Mouse (Mus musculus): ENCODE results near the gene Ank3.

The Ank3 gene

DNA sequence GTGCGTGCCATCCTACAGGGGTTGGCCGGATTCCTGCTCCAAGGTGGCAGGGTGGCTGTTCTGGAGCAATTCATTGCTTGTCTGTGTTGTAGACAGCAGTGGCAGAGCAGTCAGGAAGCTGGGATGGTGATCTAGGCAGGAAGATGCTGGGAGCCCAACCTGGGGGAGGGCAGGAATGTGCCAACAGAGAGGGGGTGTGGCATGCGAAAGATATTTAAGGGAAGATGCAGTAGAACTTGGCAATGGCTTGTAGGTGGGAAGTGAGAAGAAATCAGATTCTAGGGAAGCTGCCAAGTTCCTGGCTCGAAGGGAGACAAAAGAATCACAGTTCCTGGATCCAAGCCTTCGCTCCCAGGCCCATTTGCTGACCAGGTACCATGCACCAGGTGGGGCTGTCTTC is 312.2 kb downstream of the Ank3 start:
- peak; percentile 96 for DNase-seq (ENCODE audit: low read depth, low spot score)

DNA sequence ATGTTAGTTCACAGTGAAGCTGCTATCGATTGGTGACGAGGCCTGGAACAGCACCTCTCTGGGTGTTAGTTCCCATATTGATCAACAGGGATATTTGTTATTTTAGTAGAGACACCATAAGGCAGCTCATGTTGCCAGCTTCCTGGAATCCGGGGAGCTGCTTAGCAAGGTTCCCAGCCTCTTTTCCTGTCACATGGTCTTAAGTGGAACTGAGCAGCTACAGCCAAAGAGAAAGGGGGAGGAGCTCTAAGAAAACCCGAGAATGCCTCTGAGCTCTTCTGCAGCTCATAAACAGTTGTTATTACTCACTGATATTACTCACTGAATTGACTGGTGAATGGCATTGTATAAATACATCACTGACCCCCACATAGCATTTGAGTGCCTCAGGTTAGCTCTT is 318.3 kb downstream of the Ank3 start:
- peak; percentile 66 for DNase-seq (ENCODE audit: low read depth, low spot score)

DNA sequence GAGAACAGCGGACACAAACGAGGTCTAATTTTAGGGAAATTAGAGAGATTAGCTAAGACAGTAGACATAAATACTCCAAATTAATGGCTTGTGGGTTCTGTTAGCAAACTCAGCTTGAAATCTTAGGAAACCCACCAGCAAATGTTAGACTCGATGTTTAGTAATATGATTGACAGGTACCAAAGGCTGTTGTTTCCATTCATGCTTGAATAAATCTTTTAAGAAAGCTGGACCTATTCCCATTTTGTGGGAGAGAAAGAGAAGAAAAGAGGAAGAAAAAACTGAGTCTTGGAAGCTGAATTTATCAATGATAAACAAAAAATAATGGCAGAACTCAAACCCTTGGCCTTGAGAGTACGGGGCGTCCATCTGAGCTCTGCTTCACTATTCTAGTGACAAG is 320.8 kb downstream of the Ank3 start:
- no peak for DNase-seq (ENCODE audit: low read depth, low spot score)

DNA sequence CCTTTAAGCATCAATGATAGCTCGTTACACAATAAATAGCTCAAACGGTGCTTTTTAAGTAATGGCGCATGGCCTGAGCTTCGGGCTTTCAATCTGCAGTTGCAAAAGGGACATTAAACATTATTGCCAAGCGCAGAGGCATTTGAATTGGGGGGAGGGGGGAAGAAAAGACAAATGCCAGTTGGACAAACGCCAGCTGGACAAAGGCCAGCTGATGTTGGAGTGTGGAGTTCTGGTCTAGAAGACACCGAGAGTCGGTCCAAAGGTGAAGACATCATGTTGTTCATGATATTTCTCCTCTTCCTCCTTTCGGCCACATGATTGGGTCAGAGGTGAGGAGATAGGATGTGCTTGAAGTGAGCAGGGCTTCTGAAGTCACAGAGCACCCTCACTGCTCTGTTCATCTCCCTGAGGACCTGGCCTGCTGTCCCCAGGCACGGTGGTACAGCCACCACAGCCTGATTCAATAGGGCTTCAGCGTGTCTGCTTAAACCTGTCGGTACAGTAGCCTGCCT is 321.4 kb downstream of the Ank3 start:
- peak; percentile 47 for DNase-seq (ENCODE audit: low read depth, low spot score)

DNA sequence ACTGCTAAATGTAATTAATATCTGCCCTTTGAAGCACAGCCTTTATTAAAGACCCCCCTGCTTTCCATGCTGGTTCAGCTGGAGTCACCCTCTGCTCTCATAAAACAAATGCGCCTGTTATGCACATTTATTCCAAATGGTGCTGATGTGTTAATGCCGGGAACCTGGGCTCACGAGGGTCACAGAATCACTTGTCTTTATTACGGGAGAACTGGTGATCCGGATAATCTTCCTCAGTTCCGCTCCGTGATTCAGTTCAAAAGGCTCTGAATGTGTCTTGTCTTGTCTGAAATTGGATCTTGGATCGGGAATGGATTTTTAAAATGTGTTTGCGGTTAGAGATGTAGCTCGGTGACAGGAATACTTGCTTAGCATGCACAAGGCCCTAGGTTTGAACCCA is 321.9 kb downstream of the Ank3 start:
- DNase-seq (ENCODE audit: low read depth, low spot score): no peak

DNA sequence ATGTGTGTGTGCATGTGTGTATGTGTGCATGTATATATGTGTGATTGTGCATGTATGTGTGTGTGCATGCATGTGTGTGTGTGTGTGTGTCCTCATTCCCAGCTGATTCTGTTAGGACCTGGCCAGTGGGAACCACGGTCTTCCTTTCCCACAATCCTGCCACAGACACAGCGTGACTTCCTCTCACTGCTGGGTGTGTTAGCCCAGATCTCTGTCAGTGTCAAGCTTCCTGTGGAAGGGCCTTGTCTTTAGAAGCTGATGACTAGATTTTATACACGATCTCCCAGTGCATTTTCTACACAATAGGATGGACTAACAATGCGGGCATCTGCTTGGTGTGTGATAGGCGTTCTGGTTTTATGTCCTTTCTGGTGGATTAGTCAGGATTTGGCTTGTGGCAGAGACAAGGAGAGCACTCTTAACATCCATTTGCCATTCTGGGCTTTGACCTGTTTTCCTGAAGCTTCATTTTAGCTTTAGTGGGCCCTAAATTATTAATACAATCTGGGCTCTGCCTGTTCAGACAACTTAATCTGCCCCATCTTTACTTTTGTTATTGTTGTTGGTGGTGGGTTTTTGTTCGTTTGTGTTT is 322.4 kb downstream of the Ank3 start:
- peak; percentile 77 for DNase-seq (ENCODE audit: low read depth, low spot score)

DNA sequence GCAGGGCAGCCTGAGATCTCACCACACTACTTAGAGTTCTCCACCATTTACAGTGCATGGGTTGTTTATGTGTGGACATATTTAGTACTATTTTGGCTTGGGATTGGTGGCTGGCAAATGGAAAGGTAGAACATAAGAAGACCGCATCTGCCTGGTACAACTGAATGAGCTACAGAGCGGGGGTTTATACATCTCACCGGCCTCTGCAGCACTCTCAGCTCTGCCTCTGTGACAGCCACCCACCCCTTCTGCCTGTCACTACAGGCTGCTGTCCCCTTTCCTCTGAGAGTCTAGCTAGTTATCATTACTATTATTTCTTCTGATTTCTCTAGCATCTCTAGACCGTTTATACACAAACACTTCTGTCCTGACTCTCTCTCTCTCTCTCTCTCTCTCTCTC is 325.6 kb downstream of the Ank3 start:
- peak; percentile 65 for DNase-seq (ENCODE audit: low read depth, low spot score)

DNA sequence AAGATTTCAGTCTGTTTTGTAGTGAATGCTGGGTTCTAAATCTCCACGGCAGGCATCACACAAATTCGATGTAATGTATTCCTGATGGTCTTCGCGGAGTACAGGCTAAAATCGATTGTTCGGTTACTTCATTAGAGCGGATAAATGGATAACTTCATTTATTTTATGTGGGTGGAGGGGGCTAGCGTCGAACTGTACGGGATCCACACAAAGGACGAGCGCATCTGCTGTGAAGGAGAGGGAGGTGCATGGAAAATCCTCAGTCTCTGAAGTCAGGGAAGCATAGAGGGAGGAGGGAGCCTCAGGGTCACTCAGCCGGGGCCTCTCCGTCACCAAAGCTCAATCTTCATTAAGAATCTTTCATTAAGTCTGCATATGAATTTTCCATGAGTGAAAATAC is 326.5 kb downstream of the Ank3 start:
- DNase-seq (ENCODE audit: low read depth, low spot score): no peak

DNA sequence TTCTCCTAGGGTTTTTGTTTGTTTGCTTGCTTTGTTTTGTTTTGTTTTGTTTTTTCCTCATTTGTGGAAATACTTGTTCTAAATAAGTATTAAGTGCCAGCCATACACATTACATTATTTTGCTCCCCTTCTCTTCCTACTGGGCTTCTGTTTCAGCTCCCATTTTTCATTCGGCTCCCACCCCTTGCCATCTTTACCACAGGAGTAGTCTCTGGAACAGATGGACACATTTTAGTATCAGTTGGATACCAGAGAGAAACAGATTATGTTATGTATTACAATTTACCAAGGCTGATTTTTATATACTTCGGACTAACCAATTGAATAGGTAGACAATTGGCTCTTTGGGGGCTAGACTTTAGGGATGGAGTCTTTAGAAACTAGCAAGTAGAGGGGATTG is 327.7 kb downstream of the Ank3 start:
- DNase-seq (ENCODE audit: low read depth, low spot score): peak; percentile 72

DNA sequence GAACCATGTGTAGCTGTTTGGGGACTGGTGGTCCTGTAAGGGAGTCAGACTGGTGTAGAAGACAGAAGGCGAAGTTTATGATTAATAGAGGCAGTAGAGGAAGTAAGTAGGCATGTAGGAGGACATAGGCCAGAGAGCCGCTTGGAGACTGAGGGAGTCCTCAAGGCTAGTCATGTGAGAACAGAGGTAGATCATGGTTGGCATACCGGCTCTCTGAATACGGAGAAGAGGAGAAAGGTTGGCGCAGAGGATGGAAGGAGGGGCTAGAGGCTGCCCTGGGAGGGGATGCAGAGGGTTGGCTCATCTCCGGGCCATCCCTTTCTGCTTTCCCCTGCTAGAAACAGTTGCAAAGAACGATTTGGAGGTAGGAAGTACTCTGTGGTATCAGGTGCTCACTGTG is 328.2 kb downstream of the Ank3 start:
- DNase-seq (ENCODE audit: low read depth, low spot score): no peak

DNA sequence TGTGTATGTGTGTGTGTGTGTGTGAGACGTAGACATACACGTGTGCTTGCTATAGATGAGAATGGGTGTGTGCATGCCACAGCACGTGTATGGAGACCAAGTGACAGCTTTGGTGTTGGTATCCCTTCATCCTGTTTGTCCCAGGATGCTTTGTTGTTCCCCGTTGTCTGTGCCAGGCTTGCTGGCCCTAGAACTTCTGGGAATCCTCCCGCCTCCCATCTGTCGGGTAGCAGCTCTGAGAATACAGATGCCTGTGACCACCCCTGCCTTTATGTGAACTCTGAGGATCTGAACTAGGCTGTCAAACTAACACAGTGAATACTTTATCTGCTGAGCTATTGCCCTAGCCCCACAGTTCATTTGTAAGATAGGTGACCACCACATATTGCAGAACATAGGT is 330.3 kb downstream of the Ank3 start:
- no peak for DNase-seq (ENCODE audit: low read depth, low spot score)

DNA sequence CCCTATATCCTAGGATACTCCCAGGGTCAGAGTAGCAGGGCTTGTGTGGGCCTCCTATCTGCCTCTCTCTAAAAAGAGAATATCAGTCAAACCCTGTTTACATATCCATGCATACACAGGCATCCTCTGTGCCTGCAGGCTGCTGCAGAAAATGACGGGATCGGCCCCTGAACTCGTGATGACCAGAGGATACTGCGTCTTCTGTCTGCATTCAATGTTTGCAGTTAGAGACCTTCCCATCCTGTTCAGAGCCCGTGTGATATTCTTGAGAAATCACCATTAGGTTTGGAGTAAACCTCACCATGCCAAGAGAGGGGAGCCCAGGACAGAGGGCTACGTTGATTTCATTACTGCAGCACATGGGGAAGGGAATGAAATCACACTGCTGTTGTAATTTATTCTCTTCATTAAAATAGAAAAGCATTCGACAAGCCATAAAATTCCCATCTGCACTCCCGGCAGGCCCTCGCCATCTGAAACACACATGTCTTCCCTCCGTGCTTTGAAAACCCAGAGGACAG is 331.8 kb downstream of the Ank3 start:
- DNase-seq (ENCODE audit: low read depth, low spot score): peak; percentile 72

DNA sequence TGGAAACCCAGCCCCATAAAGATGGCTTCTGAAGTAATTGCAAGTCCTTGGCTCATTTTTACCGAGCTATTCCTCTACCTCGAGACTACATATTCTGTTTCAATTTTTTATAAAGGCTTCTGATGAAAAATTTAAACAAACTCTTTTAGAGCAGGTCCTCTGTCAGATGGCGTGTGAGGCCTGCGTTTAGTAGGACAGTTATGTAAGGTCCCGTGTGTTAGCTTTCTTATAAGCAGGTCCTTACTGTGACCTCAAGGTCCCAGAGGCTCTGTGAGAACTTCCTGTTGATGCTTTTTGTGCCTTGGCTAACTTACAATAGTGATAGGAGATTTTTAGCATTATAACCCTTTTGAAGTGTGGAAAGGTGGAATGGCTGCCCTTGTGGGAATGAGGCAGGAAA is 332.8 kb downstream of the Ank3 start:
- peak; percentile 61 for DNase-seq (ENCODE audit: low read depth, low spot score)

DNA sequence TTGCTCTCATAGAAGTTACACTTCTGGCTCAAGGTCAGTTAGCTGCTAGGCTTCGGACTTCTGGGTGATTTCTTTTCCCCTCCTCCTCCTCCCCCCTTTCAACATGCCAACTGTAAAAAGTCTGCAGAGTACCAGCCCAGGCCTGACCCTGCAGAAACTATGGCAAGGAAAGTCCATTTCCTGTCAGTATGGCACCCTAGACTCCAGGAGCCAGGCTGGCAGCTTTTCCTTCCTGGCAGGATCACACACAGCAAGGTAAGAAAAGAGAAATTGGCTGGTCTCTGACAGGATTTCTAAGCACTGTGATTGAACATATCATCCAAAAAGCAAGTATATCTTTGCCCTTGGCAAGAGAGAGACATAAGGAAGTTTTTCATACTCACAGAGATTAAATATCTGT is 333.3 kb downstream of the Ank3 start:
- DNase-seq (ENCODE audit: low read depth, low spot score): peak; percentile 87

DNA sequence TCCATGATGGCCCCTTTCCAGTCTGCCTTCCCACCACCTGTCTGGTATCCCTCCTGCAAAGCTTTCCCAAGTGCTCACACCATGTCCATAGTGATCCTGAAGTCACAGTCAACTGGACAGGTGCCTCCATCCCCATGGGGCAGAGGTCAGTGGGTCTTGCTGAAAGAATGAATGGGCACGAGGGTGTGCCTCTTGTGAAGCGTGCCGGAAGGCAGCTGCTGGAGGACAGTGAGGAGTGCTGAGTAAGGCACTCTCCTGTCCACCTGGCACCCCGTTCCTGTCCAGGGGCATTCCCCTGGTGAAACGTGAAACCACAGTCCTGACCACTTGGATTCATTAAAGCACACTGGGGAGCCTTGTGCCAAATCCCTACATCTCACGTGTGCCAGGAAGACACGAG is 337.7 kb downstream of the Ank3 start:
- DNase-seq (ENCODE audit: low read depth, low spot score): peak; percentile 52

DNA sequence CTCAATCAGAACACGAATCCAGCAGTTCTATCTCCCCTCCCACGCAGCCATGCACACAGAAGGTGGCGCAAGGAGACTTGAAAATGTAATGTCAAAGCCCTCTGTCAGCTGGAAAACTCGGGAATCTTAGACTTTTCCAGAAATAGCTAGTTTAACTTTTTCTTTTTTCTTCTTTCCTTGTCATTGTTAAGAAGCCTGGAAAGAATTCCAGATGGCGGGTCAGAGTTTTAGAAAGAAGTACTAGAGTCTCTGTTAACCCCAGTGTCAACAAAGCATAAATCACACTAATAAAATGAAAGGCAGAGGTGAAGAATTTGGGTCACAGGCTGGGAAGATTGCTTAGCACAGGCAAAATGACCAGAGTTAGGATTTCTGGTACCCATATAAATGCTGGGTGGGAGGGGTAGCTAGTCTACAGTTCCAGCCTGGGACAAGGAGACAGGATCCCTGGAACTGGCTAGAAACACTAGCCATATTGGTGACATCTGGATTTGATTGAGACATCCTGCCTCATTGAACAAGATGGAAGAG is 340.2 kb downstream of the Ank3 start:
- no peak for DNase-seq (ENCODE audit: low read depth, low spot score)

DNA sequence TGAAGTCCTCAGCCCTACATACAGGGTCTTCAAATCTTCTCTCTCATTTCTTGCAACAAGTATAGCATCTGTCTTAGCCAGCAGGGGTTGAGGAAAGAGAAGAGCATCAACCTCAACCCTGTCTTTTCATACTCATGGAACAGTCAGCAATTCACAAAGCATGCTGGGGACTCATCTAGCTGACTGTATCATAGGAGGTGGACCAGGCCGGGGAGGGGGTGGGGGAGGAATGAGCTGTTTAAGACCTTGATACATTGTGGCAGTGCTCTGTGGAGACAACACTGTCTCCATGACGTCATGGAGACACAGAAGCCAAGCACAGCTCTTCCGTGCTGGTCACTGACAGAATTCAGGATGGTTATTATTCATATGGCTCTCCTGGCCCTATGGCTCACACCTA is 344.0 kb downstream of the Ank3 start:
- peak; percentile 63 for DNase-seq (ENCODE audit: low read depth, low spot score)

DNA sequence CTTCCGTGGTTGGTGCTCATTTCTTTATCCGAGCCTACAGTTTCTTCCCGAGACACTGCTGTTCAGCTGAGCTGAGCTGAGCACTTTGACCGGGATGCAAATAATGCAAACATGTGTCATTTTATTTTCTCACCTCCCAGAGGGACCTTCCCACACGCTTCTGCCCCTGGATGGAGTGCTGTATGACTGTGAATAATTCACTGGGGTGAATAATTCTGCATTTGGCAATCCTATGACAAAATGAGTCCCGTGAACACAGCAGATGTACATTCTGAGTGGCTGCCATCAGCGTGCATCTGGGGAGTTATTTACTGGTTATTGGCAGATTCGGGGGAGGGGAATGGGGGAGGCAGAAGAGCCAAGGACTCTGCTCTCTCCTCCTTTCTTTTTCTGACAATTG is 345.6 kb downstream of the Ank3 start:
- DNase-seq (ENCODE audit: low read depth, low spot score): peak; percentile 88

DNA sequence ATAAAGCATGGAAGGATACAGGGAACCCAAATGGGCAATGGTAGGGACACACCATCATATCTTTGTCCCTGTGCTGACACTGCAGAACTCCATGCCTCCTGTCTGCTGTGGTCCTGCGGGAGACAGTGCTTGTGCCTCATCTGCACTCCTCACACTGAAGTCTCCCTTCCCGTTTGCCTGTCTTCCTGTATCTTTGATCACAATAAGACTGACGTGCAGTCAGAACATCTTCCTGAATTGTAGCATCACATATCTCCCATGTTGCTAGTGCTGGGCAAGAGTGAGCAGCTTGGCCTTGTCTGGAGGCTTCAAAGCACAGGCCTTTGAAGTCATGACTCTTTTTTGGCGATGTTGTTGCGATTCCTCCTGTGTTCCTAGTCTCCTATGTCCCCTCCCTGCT is 346.3 kb downstream of the Ank3 start:
- DNase-seq (ENCODE audit: low read depth, low spot score): no peak

DNA sequence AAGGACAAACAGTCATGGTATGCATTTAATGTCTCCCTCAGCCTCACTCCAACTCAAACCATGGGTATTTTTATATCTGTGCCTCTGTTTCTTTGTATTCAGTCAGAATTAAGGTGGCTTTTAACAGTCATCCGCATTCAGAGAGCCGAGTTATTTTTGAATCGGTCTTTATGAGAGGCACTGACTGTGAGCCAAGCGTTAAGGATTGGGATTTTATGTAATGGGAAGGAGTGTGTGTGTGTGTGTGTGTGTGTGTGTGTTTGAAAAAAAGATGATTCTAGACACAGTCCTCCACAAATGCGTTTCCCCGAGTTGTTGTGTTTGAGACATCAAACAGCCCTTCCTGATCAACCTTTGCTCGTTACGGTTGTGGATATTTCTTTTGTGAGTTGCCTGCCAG is 347.7 kb downstream of the Ank3 start:
- peak; percentile 72 for DNase-seq (ENCODE audit: low read depth, low spot score)

DNA sequence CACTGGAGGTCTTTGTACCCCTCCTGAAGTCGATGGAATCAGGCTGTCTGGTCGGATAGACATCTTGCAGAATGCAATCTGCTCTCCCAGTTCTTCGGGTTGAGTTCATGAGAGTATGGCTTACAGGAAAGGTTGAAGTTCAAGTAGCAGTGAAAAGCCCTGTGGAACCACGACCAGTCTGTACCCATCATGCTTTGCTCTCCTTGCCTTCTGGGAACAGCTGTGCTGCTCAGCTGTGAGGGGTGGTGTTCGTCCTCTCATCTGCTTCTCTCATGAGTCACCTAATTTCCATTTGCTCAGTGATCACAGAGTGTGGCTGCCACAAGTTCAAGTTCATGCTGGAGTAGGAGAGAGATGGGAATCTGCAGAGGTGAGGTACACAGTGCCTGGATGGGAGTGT is 348.2 kb downstream of the Ank3 start:
- peak; percentile 81 for DNase-seq (ENCODE audit: low read depth, low spot score)

DNA sequence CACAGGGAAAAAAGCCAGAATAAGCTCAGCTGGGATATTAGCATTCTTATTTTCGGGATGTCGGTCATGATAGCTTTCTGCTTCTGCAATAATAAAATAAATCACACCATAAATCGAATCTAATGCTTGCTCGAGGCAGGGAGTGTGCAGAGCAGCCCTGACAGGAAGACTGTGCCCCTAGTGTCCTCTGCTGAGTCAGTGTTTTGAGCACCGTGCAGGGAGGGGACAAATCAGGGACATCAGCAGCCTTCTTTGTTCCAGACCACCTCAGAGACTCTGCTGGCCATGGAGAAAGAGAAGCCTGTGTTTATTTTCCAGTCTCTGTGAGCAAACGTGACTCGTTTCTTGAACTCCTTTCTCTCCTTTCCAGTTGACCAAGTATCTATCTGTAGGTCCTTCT is 352.8 kb downstream of the Ank3 start:
- peak; percentile 54 for DNase-seq (ENCODE audit: low read depth, low spot score)

DNA sequence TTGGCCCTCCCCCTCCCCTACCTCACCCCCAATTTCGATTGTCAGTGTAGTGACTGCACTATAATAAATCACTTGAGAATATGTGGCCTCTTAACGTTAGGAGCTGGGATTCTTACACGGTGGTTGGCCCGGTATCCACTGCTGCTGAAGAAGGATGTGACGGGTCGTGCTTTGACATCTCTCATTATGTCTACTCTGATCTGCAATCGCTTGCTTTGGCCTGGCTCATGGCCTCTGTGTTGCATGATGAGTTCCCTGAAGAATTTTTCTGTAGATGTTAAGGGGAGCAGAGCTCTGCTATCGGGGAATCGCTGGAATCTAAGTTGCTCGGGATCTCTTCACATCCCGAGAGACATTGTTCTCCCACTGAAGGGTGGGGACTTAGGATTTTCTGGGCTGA is 354.9 kb downstream of the Ank3 start:
- no peak for DNase-seq (ENCODE audit: low read depth, low spot score)
